Mouse (Mus musculus) kidney, embryonic 16.5 days (tissue): ENCODE measurements around the gene Siglec1. TPM values are rescaled to one million over a fixed set of nuclear protein-coding genes. Genes with fewer than 3 reads are reported as not detected.
A peak's percentile ranks its signal among the peaks of the same experiment; 100 is the strongest.

ENCODE experiments used
- ATAC-seq: fragments of 200-750 bp; cut with Nextera tagmentation; 2 replicates; pipeline ENCODE4 v1.8.0; 2017; ENCODE audit warnings: moderate TSS enrichment; ENCODE audit not compliant: low FRiP score, low TSS enrichment
- H3K27ac ChIP-seq: fragments of 300-500 bp; sonication (generic); 2 replicates; pipeline ENCODE4 v1.5.1; 2014; ENCODE audit warnings: low read length
- H3K27me3 ChIP-seq: fragments of 300-500 bp; sonication (generic); 2 replicates; pipeline ENCODE4 v1.6.1; 2014; ENCODE audit warnings: low read length, control low read depth, mixed read lengths; ENCODE audit not compliant: insufficient read depth
- H3K36me3 ChIP-seq: fragments of 300-500 bp; sonication (generic); 2 replicates; pipeline ENCODE4 v1.6.1; 2014; ENCODE audit warnings: low read length, control low read depth, mixed read lengths; ENCODE audit not compliant: insufficient read depth
- H3K4me1 ChIP-seq: fragments of 300-500 bp; sonication (generic); 2 replicates; pipeline ENCODE4 v1.6.1; 2014; ENCODE audit warnings: low read length, control low read depth, mixed read lengths; ENCODE audit not compliant: insufficient read depth
- H3K4me2 ChIP-seq: fragments of 300-500 bp; sonication (generic); replicated peaks from 2 replicates; pipeline ENCODE4 v1.6.1; 2014; ENCODE audit warnings: low read depth, low read length
- H3K4me3 ChIP-seq: fragments of 300-500 bp; sonication (generic); 2 replicates; pipeline ENCODE4 v1.5.1; 2014; ENCODE audit warnings: mild to moderate bottlenecking, low read length
- H3K9ac ChIP-seq: fragments of 300-500 bp; sonication (generic); replicated peaks from 2 replicates; pipeline ENCODE4 v1.6.1; 2014; ENCODE audit warnings: low read length
- H3K9me3 ChIP-seq: fragments of 300-500 bp; sonication (generic); 2 replicates; pipeline ENCODE4 v1.6.1; 2016; ENCODE audit warnings: low read length, control low read depth
- WGBS: fragments of 180-500 bp; shearing (Covaris S2); extraction: QIAGEN DNeasy Blood & Tissue Kit; methylation state at CpG from one replicate; pipeline ENCODE4 v1.1.7; 2014; 5-methylcytosine and 5-hydroxymethylcytosine counted together
- microRNA-seq: library from miRNA; unstranded; fragments of <30 nt; microRNA quantifications from one replicate; pipeline ENCODE4, GENCODE M21; 2016
- polyA plus RNA-seq: library from polyadenylated mRNA; unstranded; fragments of >200 nt; fragmentation: Nextera tagmentation; extraction: Ambion mirVana; gene quantifications from 2 replicates; pipeline ENCODE4 v1.2.1, GENCODE M21; 2015

Siglec1 gene
- polyA plus RNA-seq, 1 experiment from 2014 or later: 0.29 TPM

GRCm38 (mm10) chr2:131030561-131030960, 56.0 kb downstream of the Siglec1 start:
- Histone ChIP-seq H3K4me2 (no peak overlapping the region), H3K27ac (no peak overlapping the region), H3K4me1 (peaks cover 3% of the 10 kb centered on the region; the same call in 1 of the 2 replicates), H3K27me3 (no peaks in the 10 kb centered on the region), H3K9ac (no peak overlapping the region), H3K36me3 (peaks cover 11% of the 10 kb centered on the region), H3K9me3 (peaks cover 5% of the 10 kb centered on the region; the same call in 1 of the 2 replicates), H3K4me3 (no peak overlapping the region)
- 90% methylated on average over 2 of the region's 2 CpGs for WGBS
- ATAC-seq: no peak

- no peak overlapping the region for H3K9ac ChIP-seq
- WGBS: 69% methylated on average over 9 of the region's 9 CpGs
- no peaks in the 10 kb centered on the region for H3K27me3 ChIP-seq
- H3K4me1 ChIP-seq: peaks cover 3% of the 10 kb centered on the region; the same call in 1 of the 2 replicates
- no peak overlapping the region for H3K4me3 ChIP-seq
- peaks cover 5% of the 10 kb centered on the region; the same call in 1 of the 2 replicates for H3K9me3 ChIP-seq
- H3K36me3 ChIP-seq: peaks cover 15% of the 10 kb centered on the region
- no peak overlapping the region for H3K4me2 ChIP-seq
- peak; percentile 46; the same call in 1 of the 2 replicates for ATAC-seq
- peak overlapping the region; percentile 20 for H3K27ac ChIP-seq
Measured at GRCm38 (mm10) chr2:131029065-131029935, 57.3 kb downstream of the Siglec1 start.

- ATAC-seq: no peak
- WGBS: 87% methylated on average over 3 of the region's 3 CpGs
- peaks cover 21% of the 10 kb centered on the region for H3K36me3 ChIP-seq
Measured at GRCm38 (mm10) chr2:131026941-131027340, 59.6 kb downstream of the Siglec1 start.

GRCm38 (mm10) chr2:131025230-131025629, 61.3 kb downstream of the Siglec1 start:
- Histone ChIP-seq H3K27ac (no peak overlapping the region), H3K4me3 (no peak overlapping the region), H3K36me3 (peaks cover 21% of the 10 kb centered on the region), H3K4me2 (no peak overlapping the region), H3K4me1 (peaks cover 3% of the 10 kb centered on the region; the same call in 1 of the 2 replicates), H3K9ac (no peak overlapping the region), H3K27me3 (no peaks in the 10 kb centered on the region), H3K9me3 (no peaks in the 10 kb centered on the region)
- WGBS: 87% methylated on average over 2 of the region's 2 CpGs
- no peak for ATAC-seq

More at GRCm38 (mm10) chr2:131026941-131027340, 59.6 kb downstream of the Siglec1 start:
- H3K9me3 ChIP-seq: no peaks in the 10 kb centered on the region
- no peak overlapping the region for H3K9ac ChIP-seq
- H3K27me3 ChIP-seq: no peaks in the 10 kb centered on the region
- no peak overlapping the region for H3K4me3 ChIP-seq
- H3K4me1 ChIP-seq: peaks cover 3% of the 10 kb centered on the region; the same call in 1 of the 2 replicates
- no peak overlapping the region for H3K4me2 ChIP-seq
- no peak overlapping the region for H3K27ac ChIP-seq

Small RNA genes lying within 50 kb of the gene (microRNA-seq; reads per million reads assigned to microRNA genes)
- not detected for gene Mir6973b

Other genes starting within 250 kb of the Siglec1 start
- 35.8 and 42.0 TPM in 2 replicates for gene 4930402H24Rik, start 180.4 kb downstream of the Siglec1 start, polyA plus RNA-seq
- gene Atrn, start 180.3 kb downstream of the Siglec1 start, polyA plus RNA-seq: 6.3 and 7.6 TPM in 2 replicates
- gene Gfra4, start 43.7 kb downstream of the Siglec1 start, polyA plus RNA-seq: 17.3 and 17.8 TPM in 2 replicates
- gene Adam33, start 23.0 kb downstream of the Siglec1 start, polyA plus RNA-seq: 4.8 and 6.0 TPM in 2 replicates
- gene Hspa12b, start 40.5 kb upstream of the Siglec1 start, polyA plus RNA-seq: 22.2 and 23.7 TPM in 2 replicates
- not detected in 2 replicates for gene Gm11037, start 46.7 kb upstream of the Siglec1 start, polyA plus RNA-seq
- 98.2 and 101 TPM in 2 replicates for gene 1700037H04Rik, start 73.3 kb upstream of the Siglec1 start, polyA plus RNA-seq
- gene Cenpb, start 93.3 kb upstream of the Siglec1 start, polyA plus RNA-seq: 9.7 and 10.1 TPM in 2 replicates
- gene Cdc25b, start 100.2 kb upstream of the Siglec1 start, polyA plus RNA-seq: 73.8 and 87.0 TPM in 2 replicates
- gene Spef1, start 100.5 kb upstream of the Siglec1 start, polyA plus RNA-seq: 3.3 and 4.7 TPM in 2 replicates
- gene Ap5s1, start 120.3 kb upstream of the Siglec1 start, polyA plus RNA-seq: 30.2 and 30.9 TPM in 2 replicates
- gene Mavs, start 147.3 kb upstream of the Siglec1 start, polyA plus RNA-seq: 37.9 TPM in 2 replicates
- 27.2 and 30.8 TPM in 2 replicates for gene Pank2, start 175.7 kb upstream of the Siglec1 start, polyA plus RNA-seq